Mouse (Mus musculus) liver, adult 2 months (tissue): ENCODE measurements around the gene Tmem87a. TPM values are rescaled to one million over a fixed set of nuclear protein-coding genes. Genes with fewer than 3 reads are reported as not detected.
A peak's percentile ranks its signal among the peaks of the same experiment; 100 is the strongest.

Experiments
- DNase-seq: peaks from one replicate; pipeline ENCODE4 v3.0.0-alpha.2; 2011; ENCODE audit warnings: low read depth, low spot score; ENCODE audit errors: extremely low read depth
- H3K27ac ChIP-seq: fragments of 200-500 bp; replicated peaks from 2 replicates; pipeline ENCODE4 v1.5.1; 2012; ENCODE audit warnings: low read depth, mild to moderate bottlenecking, control low read depth, inconsistent platforms, low read length; ENCODE audit not compliant: insufficient read depth
- H3K27me3 ChIP-seq: fragments of 200-500 bp; 2 replicates; pipeline ENCODE4 v1.6.1; 2012; ENCODE audit warnings: mild to moderate bottlenecking, moderate library complexity, low read length, inconsistent platforms; ENCODE audit not compliant: control insufficient read depth, insufficient read depth
- H3K36me3 ChIP-seq: fragments of 200-500 bp; 2 replicates; pipeline ENCODE4 v1.6.1; 2012; ENCODE audit warnings: low read length, inconsistent platforms; ENCODE audit not compliant: control insufficient read depth, insufficient read depth
- H3K4me1 ChIP-seq: fragments of 200-500 bp; 2 replicates; pipeline ENCODE4 v1.6.1; 2011; ENCODE audit warnings: low read length; ENCODE audit not compliant: control insufficient read depth, insufficient read depth
- H3K4me3 ChIP-seq: fragments of 200-500 bp; 2 replicates; pipeline ENCODE4 v1.5.1; 2011; ENCODE audit warnings: low read depth, mild to moderate bottlenecking, control low read depth, low read length, moderate library complexity; ENCODE audit not compliant: insufficient read depth
- H3K79me2 ChIP-seq: fragments of 200-500 bp; 2 replicates; pipeline ENCODE4 v1.6.1; 2012; ENCODE audit warnings: inconsistent platforms, mild to moderate bottlenecking, low read length, moderate library complexity; ENCODE audit not compliant: control insufficient read depth, insufficient read depth
- H3K9ac ChIP-seq: fragments of 200-500 bp; 2 replicates; pipeline ENCODE4 v1.6.1; 2012; ENCODE audit warnings: low read depth, mild to moderate bottlenecking, control low read depth, inconsistent platforms, low read length
- CTCF ChIP-seq: fragments of 200-500 bp; IDR thresholded peaks from 2 replicates; pipeline ENCODE4 v1.5.1; 2011; ENCODE audit warnings: low read depth, low read length, control low read depth
- POLR2A ChIP-seq: fragments of 200-500 bp; IDR thresholded peaks from 2 replicates; pipeline ENCODE4 v1.6.1; 2011; ENCODE audit warnings: low read length, control low read depth; ENCODE audit not compliant: insufficient read depth; ENCODE audit errors: extremely low read depth
- WGBS: fragments of 180-500 bp; shearing (Covaris S2); methylation state at CpG from one replicate; pipeline ENCODE4 v1.1.7; 2018; 5-methylcytosine and 5-hydroxymethylcytosine counted together
- polyA plus RNA-seq: library from polyadenylated mRNA; depleted of rRNA; stranded (reverse); fragments of >200 nt; gene quantifications from 2 replicates; pipeline ENCODE4 v1.2.3, GENCODE M21; 2012
- total RNA-seq: library from RNA; depleted of rRNA; stranded (reverse); fragments of >200 nt; gene quantifications from 2 replicates; pipeline ENCODE4 v1.2.3, GENCODE M21; 2014

Tmem87a gene
- total and polyA plus RNA-seq, 2 experiments, result 4.3 to 15.7 TPM

DNA sequence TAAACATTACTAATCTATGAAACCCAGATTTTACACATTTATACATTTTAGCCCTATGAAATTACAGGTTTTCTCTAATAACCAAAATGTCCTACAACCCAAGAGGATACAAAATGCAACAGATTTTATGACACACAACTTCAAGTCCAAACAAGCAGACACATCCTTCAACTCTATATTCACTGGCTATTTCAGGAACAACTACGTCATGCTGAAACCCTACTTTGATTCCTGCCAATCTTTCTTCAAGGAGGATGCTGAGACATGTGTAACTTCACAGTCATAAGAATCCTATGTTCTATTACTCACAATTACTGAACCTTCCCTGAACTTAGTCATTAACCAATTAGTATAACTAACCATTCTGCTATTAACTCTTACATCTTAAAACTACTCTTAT is 16.6 kb downstream of the Tmem87a start:
- Histone ChIP-seq H3K27ac (no peak overlapping the region), H3K79me2 (no peaks in the 10 kb centered on the region; the same call in 1 of the 2 replicates), H3K4me1 (no peaks in the 10 kb centered on the region), H3K4me3 (no peak overlapping the region), H3K36me3 (peaks cover 51% of the 10 kb centered on the region), H3K27me3 (no peaks in the 10 kb centered on the region), H3K9ac (no peak overlapping the region)
- 92% methylated on average over 1 of the region's 1 CpGs for WGBS
- no peak for DNase-seq
- TF ChIP-seq CTCF, result no peak
- TF ChIP-seq POLR2A, result no peak

DNA sequence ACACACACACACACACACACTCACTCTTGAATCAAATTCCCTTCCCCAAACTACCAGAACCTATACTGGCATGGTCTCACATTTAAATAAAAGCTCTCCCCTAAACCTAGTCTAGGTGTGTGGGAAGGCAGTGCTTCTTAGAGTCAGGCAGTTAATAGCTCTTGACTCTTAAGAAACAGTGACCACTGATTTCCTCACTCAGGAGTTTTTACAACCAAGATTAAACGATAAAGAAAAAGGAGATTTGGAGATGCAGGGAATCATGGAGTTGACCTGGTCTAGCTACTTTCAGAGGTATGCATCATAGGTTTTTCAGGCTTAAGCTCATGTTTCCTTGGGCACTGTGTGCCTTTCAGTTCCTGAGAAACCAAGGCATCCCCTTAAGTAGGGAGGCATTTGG is 17.6 kb downstream of the Tmem87a start:
- H3K4me1 ChIP-seq, result no peaks in the 10 kb centered on the region
- H3K9ac ChIP-seq, result no peak overlapping the region
- H3K36me3 ChIP-seq, result peaks cover 50% of the 10 kb centered on the region
- H3K27me3 ChIP-seq, result no peaks in the 10 kb centered on the region
- no peak overlapping the region for H3K27ac ChIP-seq
- WGBS, result 98% methylated on average over 1 of the region's 1 CpGs
- no peak overlapping the region for H3K4me3 ChIP-seq
- TF ChIP-seq CTCF (no peak), POLR2A (no peak)
- no peak for DNase-seq
- H3K79me2 ChIP-seq, result no peaks in the 10 kb centered on the region; the same call in 1 of the 2 replicates

DNA sequence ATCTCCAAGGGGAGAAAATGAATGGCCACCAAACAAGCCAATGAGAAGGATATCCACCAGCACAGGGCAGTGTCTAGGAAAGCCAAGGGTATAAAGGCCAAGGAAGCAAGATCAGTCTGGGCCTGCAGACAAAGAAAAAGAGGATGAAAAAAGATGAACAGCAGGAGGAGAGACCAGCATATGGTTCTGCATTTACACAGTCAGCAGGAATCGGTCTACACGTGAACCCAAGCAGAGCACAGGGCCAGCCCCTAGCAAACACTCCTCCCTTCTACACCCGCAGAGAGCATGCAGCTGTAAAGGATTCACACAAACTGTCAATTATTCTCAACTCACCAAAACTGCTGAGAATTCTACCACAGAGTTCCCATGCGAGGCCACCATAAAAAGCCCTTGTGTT is 30.1 kb downstream of the Tmem87a start:
- peaks cover 71% of the 10 kb centered on the region for H3K36me3 ChIP-seq
- no peaks in the 10 kb centered on the region for H3K4me1 ChIP-seq
- DNase-seq, result no peak
- H3K27ac ChIP-seq, result no peak overlapping the region
- H3K79me2 ChIP-seq, result no peaks in the 10 kb centered on the region; the same call in 1 of the 2 replicates
- H3K27me3 ChIP-seq, result no peaks in the 10 kb centered on the region
- no peak overlapping the region for H3K9ac ChIP-seq
- TF ChIP-seq CTCF, result no peak
- no peak for TF ChIP-seq POLR2A
- H3K4me3 ChIP-seq, result no peak overlapping the region
- 89% methylated on average over 4 of the region's 4 CpGs for WGBS

DNA sequence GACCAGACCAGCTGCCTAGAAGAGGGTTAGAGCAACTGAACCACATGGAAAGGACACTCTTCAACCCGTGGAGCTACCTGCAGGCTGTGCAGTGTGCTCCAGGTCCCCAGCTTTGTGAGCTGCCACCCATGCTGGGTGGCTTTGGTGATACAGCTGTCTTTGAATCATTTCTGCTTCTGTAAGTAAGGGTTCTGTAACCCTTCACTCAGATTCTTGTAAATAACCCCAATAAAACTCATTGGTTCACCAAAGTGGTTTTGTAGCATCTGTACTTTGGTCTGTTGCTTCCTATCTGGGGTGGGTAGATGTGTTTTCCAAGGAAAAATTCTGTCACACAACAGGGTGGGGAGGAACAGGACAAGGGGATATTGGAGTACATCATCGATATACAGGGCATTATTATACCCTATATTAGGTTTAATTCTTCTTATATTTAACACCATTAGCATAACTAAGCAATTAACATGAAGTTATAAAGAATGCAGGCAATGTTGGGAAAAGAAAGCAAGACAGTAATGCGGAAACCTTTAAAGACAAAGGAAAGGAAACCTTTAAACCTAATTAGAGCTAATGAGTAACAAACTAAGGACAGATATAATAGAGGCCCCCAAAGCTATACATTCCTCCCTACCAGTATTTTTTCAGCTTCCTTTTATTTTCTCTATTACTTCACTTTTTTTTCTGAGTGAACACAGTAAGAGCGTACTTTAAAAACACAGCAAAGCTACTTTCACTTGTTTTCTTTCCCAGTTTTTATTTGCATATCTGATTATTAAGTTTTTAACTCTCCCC is 36.3 kb downstream of the Tmem87a start:
- no peaks in the 10 kb centered on the region for H3K79me2 ChIP-seq
- TF ChIP-seq POLR2A, result no peak
- no peak for TF ChIP-seq CTCF
- no peak overlapping the region for H3K4me3 ChIP-seq
- H3K27ac ChIP-seq, result no peak overlapping the region
- 96% methylated on average over 4 of the region's 4 CpGs for WGBS
- no peaks in the 10 kb centered on the region for H3K4me1 ChIP-seq
- H3K36me3 ChIP-seq, result peaks cover 63% of the 10 kb centered on the region
- DNase-seq, result no peak
- H3K27me3 ChIP-seq, result no peaks in the 10 kb centered on the region
- no peak overlapping the region for H3K9ac ChIP-seq

DNA sequence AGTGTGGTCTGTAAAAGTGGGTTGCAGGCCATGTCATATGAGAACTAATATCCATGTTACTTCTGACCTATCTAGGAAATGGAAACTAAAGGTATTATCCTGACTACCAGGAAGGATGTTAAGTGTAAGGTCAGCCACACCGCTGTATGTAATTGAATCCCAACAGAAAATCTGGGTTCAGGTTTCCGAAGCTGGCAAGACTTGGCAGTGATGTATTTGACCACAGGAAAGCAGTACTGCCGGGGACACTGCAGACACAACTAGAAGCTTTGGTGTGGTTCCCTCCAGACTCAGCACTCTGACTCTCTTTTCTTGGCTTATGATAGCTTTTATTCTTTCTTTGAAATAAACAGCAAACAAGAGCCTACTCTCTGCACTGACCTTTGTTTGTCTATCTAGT is 37.4 kb downstream of the Tmem87a start:
- 93% methylated on average over 3 of the region's 3 CpGs for WGBS
- Histone ChIP-seq H3K36me3 (peaks cover 65% of the 10 kb centered on the region), H3K4me1 (no peaks in the 10 kb centered on the region), H3K27me3 (no peaks in the 10 kb centered on the region), H3K27ac (no peak overlapping the region), H3K9ac (no peak overlapping the region), H3K4me3 (no peak overlapping the region), H3K79me2 (no peaks in the 10 kb centered on the region)
- DNase-seq, result no peak
- TF ChIP-seq POLR2A (no peak), CTCF (no peak)

GRCm38 (mm10) chr2:120360425-120360824 is 43.5 kb downstream of the Tmem87a start:
- peak; percentile 58 for DNase-seq
- Histone ChIP-seq H3K4me3 (no peak overlapping the region), H3K27me3 (no peaks in the 10 kb centered on the region), H3K27ac (no peak overlapping the region), H3K79me2 (no peaks in the 10 kb centered on the region), H3K9ac (no peak overlapping the region), H3K4me1 (no peaks in the 10 kb centered on the region), H3K36me3 (peaks cover 42% of the 10 kb centered on the region)
- WGBS, result 33% methylated on average over 1 of the region's 1 CpGs
- TF ChIP-seq CTCF (no peak), POLR2A (no peak)
